Mouse (Mus musculus): ENCODE results near the gene Hspa1l.

GRCm38 (mm10) chr17:34982328-34982727, 9.8 kb downstream of the Hspa1l start:
- TF ChIP-seq CTCF (IDR thresholded peaks at IDR 0.05; ENCODE audit: low read depth) (no peak), EP300 (IDR thresholded peaks at IDR 0.05; ENCODE audit: low read depth) (no peak)
